Mouse (Mus musculus): ENCODE data around the gene Exoc2. TPM values are rescaled to one million over a fixed set of nuclear protein-coding genes. Genes with fewer than 3 reads are reported as not detected.

Gene Exoc2
- total RNA-seq, 1 experiment, result 22.8 TPM

GRCm38 (mm10) chr13:30997526-30998253 is 23.8 kb upstream of the Exoc2 start:
- in situ Hi-C loops (cut with MboI; ENCODE audit: low sequenced_read_pairs in 2 of 2, unreplicated experiment in 2 of 2), result no loop called here
- no peaks in the 10 kb centered on the region for H3K9me3 ChIP-seq (ENCODE audit: control insufficient read depth, insufficient read depth, low read depth, low read length)
- H3K36me3 ChIP-seq (ENCODE audit: control insufficient read depth, insufficient read depth, low read length, poor library complexity, severe bottlenecking), result no peaks in the 10 kb centered on the region
- no peak overlapping the region for H3K27ac ChIP-seq (ENCODE audit: insufficient read depth, low read depth, low read length, poor library complexity, severe bottlenecking)
- TF ChIP-seq ZC3H11A (IDR thresholded peaks at IDR 0.05; ENCODE audit: borderline replicate concordance, low read depth, low read length) (no peak), CHD2 (IDR thresholded peaks at IDR 0.05; ENCODE audit: low read depth, low read length) (no peak), MAFK (IDR thresholded peaks at IDR 0.05; ENCODE audit: insufficient read depth, low read depth, low read length) (no peak), ZNF384 (IDR thresholded peaks at IDR 0.05; ENCODE audit: low read depth, low read length) (no peak)
- H3K9ac ChIP-seq (ENCODE audit: insufficient read depth, low read depth, low read length, poor library complexity, severe bottlenecking), result no peak overlapping the region
- H3K4me3 ChIP-seq (ENCODE audit: insufficient read depth in 1 of 2, low read depth in 1 of 2, low read length in 2 of 2, poor library complexity in 1 of 2, severe bottlenecking in 1 of 2), result no peak overlapping the region
- DNase-seq (ENCODE audit: low read depth, low spot score), result no peak
- H3K4me1 ChIP-seq (ENCODE audit: control insufficient read depth in 2 of 2, insufficient read depth in 2 of 2, low read length in 2 of 2, poor library complexity in 1 of 2), result no peaks in the 10 kb centered on the region

- no peak for DNase-seq (ENCODE audit: low read depth, low spot score)
- TF ChIP-seq CHD2 (IDR thresholded peaks at IDR 0.05; ENCODE audit: low read depth, low read length) (no peak), HCFC1 (IDR thresholded peaks at IDR 0.05; ENCODE audit: borderline replicate concordance, insufficient read depth, low read length) (no peak), ZNF384 (IDR thresholded peaks at IDR 0.05; ENCODE audit: low read depth, low read length) (no peak), ZC3H11A (IDR thresholded peaks at IDR 0.05; ENCODE audit: borderline replicate concordance, low read depth, low read length) (no peak), MAFK (IDR thresholded peaks at IDR 0.05; ENCODE audit: insufficient read depth, low read depth, low read length) (no peak)
- Histone ChIP-seq H3K4me3 (ENCODE audit: insufficient read depth in 1 of 2, low read depth in 1 of 2, low read length in 2 of 2, poor library complexity in 1 of 2, severe bottlenecking in 1 of 2) (no peak overlapping the region), H3K4me1 (ENCODE audit: control insufficient read depth in 2 of 2, insufficient read depth in 2 of 2, low read length in 2 of 2, poor library complexity in 1 of 2) (no peaks in the 10 kb centered on the region), H3K36me3 (ENCODE audit: control insufficient read depth, insufficient read depth, low read length, poor library complexity, severe bottlenecking) (no peaks in the 10 kb centered on the region), H3K9ac (ENCODE audit: insufficient read depth, low read depth, low read length, poor library complexity, severe bottlenecking) (no peak overlapping the region), H3K9me3 (ENCODE audit: control insufficient read depth, insufficient read depth, low read depth, low read length) (no peaks in the 10 kb centered on the region), H3K27ac (ENCODE audit: insufficient read depth, low read depth, low read length, poor library complexity, severe bottlenecking) (no peak overlapping the region)
- in situ Hi-C loops (cut with MboI; ENCODE audit: low sequenced_read_pairs in 2 of 2, unreplicated experiment in 2 of 2), result no loop called here
These were observed 20.5 kb upstream of the Exoc2 start for GRCm38 (mm10) chr13:30994249-30994858.

GRCm38 (mm10) chr13:30993819-30994218 is 19.9 kb upstream of the Exoc2 start:
- Histone ChIP-seq H3K4me3 (ENCODE audit: insufficient read depth in 1 of 2, low read depth in 1 of 2, low read length in 2 of 2, poor library complexity in 1 of 2, severe bottlenecking in 1 of 2) (no peak overlapping the region), H3K36me3 (ENCODE audit: control insufficient read depth, insufficient read depth, low read length, poor library complexity, severe bottlenecking) (no peaks in the 10 kb centered on the region), H3K27ac (ENCODE audit: insufficient read depth, low read depth, low read length, poor library complexity, severe bottlenecking) (no peak overlapping the region), H3K9ac (ENCODE audit: insufficient read depth, low read depth, low read length, poor library complexity, severe bottlenecking) (no peak overlapping the region), H3K9me3 (ENCODE audit: control insufficient read depth, insufficient read depth, low read depth, low read length) (no peaks in the 10 kb centered on the region), H3K4me1 (ENCODE audit: control insufficient read depth in 2 of 2, insufficient read depth in 2 of 2, low read length in 2 of 2, poor library complexity in 1 of 2) (no peaks in the 10 kb centered on the region)
- no peak for TF ChIP-seq HCFC1 (IDR thresholded peaks at IDR 0.05; ENCODE audit: borderline replicate concordance, insufficient read depth, low read length)
- no peak for TF ChIP-seq ZC3H11A (IDR thresholded peaks at IDR 0.05; ENCODE audit: borderline replicate concordance, low read depth, low read length)
- TF ChIP-seq MAFK (IDR thresholded peaks at IDR 0.05; ENCODE audit: insufficient read depth, low read depth, low read length), result no peak
- TF ChIP-seq ZNF384 (IDR thresholded peaks at IDR 0.05; ENCODE audit: low read depth, low read length), result no peak
- no peak for TF ChIP-seq CHD2 (IDR thresholded peaks at IDR 0.05; ENCODE audit: low read depth, low read length)
- in situ Hi-C loops (cut with MboI; ENCODE audit: low sequenced_read_pairs in 2 of 2, unreplicated experiment in 2 of 2), result no loop called here
- peak; percentile 47 for DNase-seq (ENCODE audit: low read depth, low spot score)

GRCm38 (mm10) chr13:30990233-30990632 is 16.3 kb upstream of the Exoc2 start:
- Histone ChIP-seq H3K36me3 (ENCODE audit: control insufficient read depth, insufficient read depth, low read length, poor library complexity, severe bottlenecking) (no peaks in the 10 kb centered on the region), H3K4me3 (ENCODE audit: insufficient read depth in 1 of 2, low read depth in 1 of 2, low read length in 2 of 2, poor library complexity in 1 of 2, severe bottlenecking in 1 of 2) (no peak overlapping the region), H3K9ac (ENCODE audit: insufficient read depth, low read depth, low read length, poor library complexity, severe bottlenecking) (no peak overlapping the region), H3K9me3 (ENCODE audit: control insufficient read depth, insufficient read depth, low read depth, low read length) (no peaks in the 10 kb centered on the region), H3K4me1 (ENCODE audit: control insufficient read depth in 2 of 2, insufficient read depth in 2 of 2, low read length in 2 of 2, poor library complexity in 1 of 2) (no peaks in the 10 kb centered on the region), H3K27ac (ENCODE audit: insufficient read depth, low read depth, low read length, poor library complexity, severe bottlenecking) (no peak overlapping the region)
- in situ Hi-C loops (cut with MboI; ENCODE audit: low sequenced_read_pairs in 2 of 2, unreplicated experiment in 2 of 2), result no loop called here
- TF ChIP-seq ZC3H11A (IDR thresholded peaks at IDR 0.05; ENCODE audit: borderline replicate concordance, low read depth, low read length) (no peak), HCFC1 (IDR thresholded peaks at IDR 0.05; ENCODE audit: borderline replicate concordance, insufficient read depth, low read length) (no peak), MAFK (IDR thresholded peaks at IDR 0.05; ENCODE audit: insufficient read depth, low read depth, low read length) (no peak), ZNF384 (IDR thresholded peaks at IDR 0.05; ENCODE audit: low read depth, low read length) (no peak), CHD2 (IDR thresholded peaks at IDR 0.05; ENCODE audit: low read depth, low read length) (no peak)
- no peak for DNase-seq (ENCODE audit: low read depth, low spot score)

Measured in ES-E14 (cell line).